Mouse (Mus musculus): ENCODE results near the gene Atg4a. TPM values are rescaled to one million over a fixed set of nuclear protein-coding genes. Genes with fewer than 3 reads are reported as not detected.
A peak's percentile ranks its signal among the peaks of the same experiment; 100 is the strongest.

Gene Atg4a
- polyA plus RNA-seq, 1 experiment from 2014 or later: 20.2 TPM

GRCm38 (mm10) chrX:141212802-141213201 is 256.1 kb downstream of the Atg4a start:
- peaks cover 5% of the 10 kb centered on the region; the same call in 1 of the 2 replicates for H3K27me3 ChIP-seq (ENCODE audit: control insufficient read depth, insufficient read depth, low read length)
- H3K9ac ChIP-seq (ENCODE audit: low read length): no peak overlapping the region
- WGBS: 37% methylated on average over 5 of the region's 5 CpGs
- ATAC-seq (ENCODE audit: insufficient read depth, low FRiP score): peak; percentile 76; the same call in 1 of the 2 replicates
- no peak overlapping the region for H3K4me2 ChIP-seq (ENCODE audit: low read depth, low read length)
- H3K36me3 ChIP-seq (ENCODE audit: control insufficient read depth, insufficient read depth, low read length): no peaks in the 10 kb centered on the region
- no peaks in the 10 kb centered on the region for H3K4me1 ChIP-seq (ENCODE audit: control insufficient read depth, insufficient read depth, low read length)
- no peak overlapping the region for H3K4me3 ChIP-seq (replicated peaks; ENCODE audit: low read length)
- H3K9me3 ChIP-seq (replicated peaks; ENCODE audit: control insufficient read depth, low read length): no peaks in the 10 kb centered on the region
- no peak overlapping the region for H3K27ac ChIP-seq (ENCODE audit: low read length)

Other genes with a start within 250 kb of the Atg4a start
- not detected in 2 replicates for gene Tex13b, start 143.5 kb upstream of the Atg4a start, polyA plus RNA-seq (2015; fragmentation: Nextera tagmentation; extraction: Ambion mirVana)
- gene Vsig1, start 49.3 kb upstream of the Atg4a start, polyA plus RNA-seq (2015; fragmentation: Nextera tagmentation; extraction: Ambion mirVana): 46.8 and 67.5 TPM in 2 replicates
- gene Psmd10, start 179 bp upstream of the Atg4a start, polyA plus RNA-seq (2015; fragmentation: Nextera tagmentation; extraction: Ambion mirVana): 44.4 and 44.8 TPM in 2 replicates